Comparison of ENCODE assay signal across 3 mouse cellular contexts in the genomic region with DNA sequence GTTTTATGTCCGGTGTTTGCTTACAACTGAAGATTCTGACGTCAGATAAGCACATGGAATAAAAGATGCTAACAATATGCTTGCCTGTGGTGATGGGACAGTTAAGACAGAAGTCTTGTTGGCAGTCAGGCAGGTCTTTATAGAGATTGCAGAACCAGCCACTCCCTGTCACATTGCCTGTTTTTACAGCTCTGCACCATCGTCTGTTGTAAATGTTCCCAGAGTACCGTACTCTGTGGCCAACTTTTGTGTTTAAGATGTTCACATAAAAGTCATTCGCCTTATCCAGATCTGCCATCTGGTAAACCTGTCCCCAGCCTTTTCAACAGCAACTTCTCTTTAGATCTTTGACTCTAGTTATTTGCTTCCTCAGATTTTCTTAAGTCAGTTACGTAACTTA.
"Had no signal": no experiment of that assay in that cellular context is flagged by ENCODE, and none has a peak within 500 bp of the region (broad histone marks: within the 10 kb centered on the region; RNA-seq: fewer than 3 reads in every experiment).

No protein-coding gene starts in this region.

- DNase-seq: lung, embryonic 14.5 days; lung, postnatal 10 days; lung, postnatal 4 days had no signal
